13 mouse cellular contexts compared by ENCODE assay signal in the genomic region with DNA sequence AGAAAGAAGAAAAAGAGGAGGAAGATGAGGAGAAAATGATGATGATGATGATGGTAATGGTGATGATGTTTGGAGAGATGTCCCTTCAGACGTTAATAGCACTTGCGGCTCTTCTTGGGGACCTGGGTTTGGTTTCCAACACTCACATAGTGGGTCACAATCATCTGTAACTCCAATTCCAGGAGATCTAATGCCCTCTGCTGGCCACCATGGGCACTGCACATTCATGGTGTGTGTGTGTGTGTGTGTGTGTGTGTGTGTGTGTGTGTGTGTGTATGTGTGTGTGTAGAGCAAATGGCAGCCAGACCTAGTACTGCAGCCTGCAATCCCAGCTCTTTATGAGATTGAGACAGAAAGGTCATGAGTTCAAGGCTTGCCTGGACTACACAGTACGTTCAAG. TPM values are rescaled to one million over a fixed set of nuclear protein-coding genes. Genes with fewer than 3 reads are reported as not detected.
DNase-seq lines count a peak whose midpoint lies in the region; TF ChIP-seq lines count a peak whose summit lies in the region.
"Had no signal": no experiment of that assay in that cellular context is flagged by ENCODE, and none has a peak within 500 bp of the region (broad histone marks: within the 10 kb centered on the region; RNA-seq: fewer than 3 reads in every experiment).

No protein-coding gene starts in this region.

- H3K4me3 ChIP-seq in cortical plate, adult 2 months (ENCODE audit: insufficient read depth, low read length): no peak overlapping the region
- H3K4me3 ChIP-seq: forebrain, embryonic 13.5 days; hindbrain, embryonic 12.5 days had no signal

- peak; percentile 7 to 8 for DNase-seq in layer of hippocampus, adult 8-10 months (ENCODE audit: low spot score in 2 of 2)
- DNase-seq in layer of hippocampus, adult 18-20 months (ENCODE audit: low spot score in 2 of 2): no peak
- peak; percentile 30 for DNase-seq in 416B (ENCODE audit: low read depth)
- DNase-seq in B cell, adult 2 months: peak; percentile 49 to 52
- DNase-seq in ovary, postnatal 36 days (ENCODE audit: low spot score): no peak
- no peak for DNase-seq in kidney, adult 9 months
- DNase-seq: gastrocnemius, postnatal 14 days; layer of hippocampus, postnatal 36 days; right cerebral cortex, postnatal 25 days had no signal

- 0 out of 2 replicates have a peak, but pooled peaks have one; percentile 19 for TF ChIP-seq CTCF in cortical plate, adult 2 months (IDR thresholded peaks at IDR 0.05; ENCODE audit: extremely low read depth, insufficient read depth, low read length)

- H3K27ac ChIP-seq in cortical plate, adult 2 months (ENCODE audit: insufficient read depth, low read length): no peak overlapping the region
- H3K27ac ChIP-seq: forebrain, embryonic 13.5 days; hindbrain, embryonic 12.5 days had no signal

- H3K4me1 ChIP-seq in cortical plate, adult 2 months (ENCODE audit: control insufficient read depth, insufficient read depth, low read length): peaks cover 7% of the 10 kb centered on the region

- no peak for TF ChIP-seq POLR2A in cortical plate, adult 2 months (IDR thresholded peaks at IDR 0.05; ENCODE audit: extremely low read depth, insufficient read depth, low read length)

RNA-seq across cellular contexts. Expression of a gene that starts 3.6 kb away (rescaled TPM):
- 10 to 100 TPM; 12.0 to 14.0 (median 13.1) TPM for total RNA-seq in layer of hippocampus, adult 8-10 months (2022)
- total RNA-seq in layer of hippocampus, adult 18-20 months (2021): 10 to 100 TPM; 13.3 to 13.7 TPM
- polyA plus RNA-seq in cortical plate, adult 2 months (2012; rRNA removed): 7.3 and 8.1 TPM in 2 replicates

RNA-seq across cellular contexts. Expression of a gene that starts 11.3 kb away (rescaled TPM):
- 10 to 100 TPM in 1 of 4 experiments, 1 to 10 TPM in 3; 6.6 to 11.3 (median 8.2) TPM for total RNA-seq in layer of hippocampus, adult 8-10 months (2022)
- 1 to 10 TPM; 9.0 to 9.1 TPM for total RNA-seq in layer of hippocampus, adult 18-20 months (2021)
- polyA plus RNA-seq in cortical plate, adult 2 months (2012; rRNA removed): 12.6 and 15.3 TPM in 2 replicates
- total RNA-seq: monocyte, adult 5-6 weeks had no signal

RNA-seq across cellular contexts. Expression of a gene that starts 15.1 kb away (rescaled TPM):
- 100 to 1,000 TPM; 229 to 244 (median 235) TPM for total RNA-seq in layer of hippocampus, adult 8-10 months (2022)
- 100 to 1,000 TPM; 273 to 278 TPM for total RNA-seq in layer of hippocampus, adult 18-20 months (2021)
- polyA plus RNA-seq in cortical plate, adult 2 months (2012; rRNA removed): 183 and 199 TPM in 2 replicates
- total RNA-seq: monocyte, adult 5-6 weeks had no signal

RNA-seq across cellular contexts. Expression of a gene that starts 24.6 kb away (rescaled TPM):
- 10 to 100 TPM; 42.8 to 49.1 (median 43.5) TPM for total RNA-seq in layer of hippocampus, adult 8-10 months (2022)
- total RNA-seq in layer of hippocampus, adult 18-20 months (2021): 10 to 100 TPM; 40.2 to 42.2 TPM
- polyA plus RNA-seq in cortical plate, adult 2 months (2012; rRNA removed): 57.0 and 57.7 TPM in 2 replicates

RNA-seq across cellular contexts. Expression of a gene that starts 24.7 kb away (rescaled TPM):
- 10 to 100 TPM; 18.7 to 22.5 (median 21.8) TPM for total RNA-seq in layer of hippocampus, adult 8-10 months (2022)
- 10 to 100 TPM; 16.3 to 16.5 TPM for total RNA-seq in layer of hippocampus, adult 18-20 months (2021)
- polyA plus RNA-seq in cortical plate, adult 2 months (2012; rRNA removed): 24.4 and 27.3 TPM in 2 replicates
- total RNA-seq: monocyte, adult 5-6 weeks had no signal

Comparison
In these comparisons a context has a peak if more than half of its experiments do, and no peak if none do; other contexts are left out.
1. DNase-seq: peak in layer of hippocampus, adult 8-10 months (2 of 2), 416B (single experiment) and B cell, adult 2 months (2 of 2); none in layer of hippocampus, adult 18-20 months (0 of 2), ovary, postnatal 36 days (single experiment) and kidney, adult 9 months (single experiment).